Mouse (Mus musculus) heart, postnatal 0 days (tissue): ENCODE results near the gene Nav2. TPM values are rescaled to one million over a fixed set of nuclear protein-coding genes. Genes with fewer than 3 reads are reported as not detected.

ENCODE experiments used
- ATAC-seq: fragments of 200-750 bp; cut with Nextera tagmentation; 2 replicates; pipeline ENCODE4 v1.8.0; 2017; ENCODE audit warnings: low read depth, moderate number of reproducible peaks, moderate library complexity; ENCODE audit not compliant: insufficient read depth
- DNase-seq: peaks from one replicate; pipeline ENCODE4 v3.0.0-alpha.2; 2016; ENCODE audit warnings: low spot score
- H3K27ac ChIP-seq: fragments of 300-500 bp; sonication (generic); 2 replicates; pipeline ENCODE4 v1.5.1; 2014; ENCODE audit warnings: low read depth, mild to moderate bottlenecking
- H3K27me3 ChIP-seq: fragments of 300-500 bp; sonication (generic); 2 replicates; pipeline ENCODE4 v1.6.1; 2014; ENCODE audit warnings: low read length, mixed read lengths; ENCODE audit not compliant: control insufficient read depth, insufficient read depth
- H3K36me3 ChIP-seq: fragments of 300-500 bp; sonication (generic); replicated peaks from 2 replicates; pipeline ENCODE4 v1.6.1; 2014; ENCODE audit warnings: low read length, mixed read lengths; ENCODE audit not compliant: control insufficient read depth, insufficient read depth
- H3K4me1 ChIP-seq: fragments of 300-500 bp; sonication (generic); 2 replicates; pipeline ENCODE4 v1.6.1; 2014; ENCODE audit warnings: antibody characterized with exemption; ENCODE audit not compliant: control insufficient read depth, insufficient read depth
- H3K4me2 ChIP-seq: fragments of 300-500 bp; sonication (generic); 2 replicates; pipeline ENCODE4 v1.6.1; 2014; ENCODE audit warnings: low read depth, mild to moderate bottlenecking, low read length, moderate library complexity
- H3K4me3 ChIP-seq: fragments of 300-500 bp; sonication (generic); 2 replicates; pipeline ENCODE4 v1.5.1; 2014; ENCODE audit warnings: low read depth, low read length
- H3K9ac ChIP-seq: fragments of 300-500 bp; sonication (generic); replicated peaks from 2 replicates; pipeline ENCODE4 v1.6.1; 2014; ENCODE audit warnings: low read depth, low read length, mixed read lengths
- H3K9me3 ChIP-seq: fragments of 300-500 bp; sonication (generic); replicated peaks from 2 replicates; pipeline ENCODE4 v1.6.1; 2016; ENCODE audit warnings: low read length; ENCODE audit not compliant: control insufficient read depth
- CTCF ChIP-seq: IDR thresholded peaks from 2 replicates; pipeline ENCODE4 v1.5.1; 2016; ENCODE audit warnings: antibody characterized with exemption, control low read depth, low read depth
- EP300 ChIP-seq: IDR thresholded peaks from 2 replicates; pipeline ENCODE4 v1.6.1; 2016; ENCODE audit warnings: antibody characterized with exemption, low read depth
- WGBS: fragments of 180-500 bp; shearing (Covaris S2); extraction: QIAGEN DNeasy Blood & Tissue Kit; methylation state at CpG from one replicate; pipeline ENCODE4 v1.1.7; 2014; 5-methylcytosine and 5-hydroxymethylcytosine counted together
- polyA plus RNA-seq: library from polyadenylated mRNA; unstranded; fragments of >200 nt; fragmentation: Nextera tagmentation; extraction: Ambion mirVana; gene quantifications from 2 replicates; pipeline ENCODE4 v1.2.1, GENCODE M21; 2015
- total RNA-seq: library from RNA; depleted of rRNA; stranded (reverse); fragments of >200 nt; gene quantifications from 2 replicates; pipeline ENCODE4 v1.2.3, GENCODE M21; 2014; ENCODE audit warnings: low replicate concordance

Nav2 gene
- total and polyA plus RNA-seq, 2 experiments from 2014 or later: 22.8 to 77.9 TPM

- peak overlapping the region; percentile 49 for H3K27ac ChIP-seq
- ATAC-seq: no peak
- no peaks in the 10 kb centered on the region for H3K9me3 ChIP-seq
- no peak overlapping the region for H3K9ac ChIP-seq
- no peaks in the 10 kb centered on the region for H3K27me3 ChIP-seq
- no peak for TF ChIP-seq EP300
- no peak for TF ChIP-seq CTCF
- H3K4me1 ChIP-seq: peaks cover 8% of the 10 kb centered on the region; the same call in 1 of the 2 replicates
- WGBS: 78% methylated on average over 14 of the region's 14 CpGs
- no peak overlapping the region for H3K4me2 ChIP-seq
- H3K4me3 ChIP-seq: no peak overlapping the region
- peaks cover 72% of the 10 kb centered on the region for H3K36me3 ChIP-seq
- DNase-seq: no peak
These were observed 33.4 kb upstream of the Nav2 start for GRCm38 (mm10) chr7:48875096-48875495.

- H3K9me3 ChIP-seq: no peaks in the 10 kb centered on the region
- no peak for TF ChIP-seq EP300
- TF ChIP-seq CTCF: peak; percentile 76
- WGBS: 55% methylated on average over 4 of the region's 4 CpGs
- no peaks in the 10 kb centered on the region for H3K27me3 ChIP-seq
- no peak overlapping the region for H3K27ac ChIP-seq
- peaks cover 58% of the 10 kb centered on the region for H3K36me3 ChIP-seq
- no peak overlapping the region for H3K4me3 ChIP-seq
- peaks cover 12% of the 10 kb centered on the region for H3K4me1 ChIP-seq
- no peak overlapping the region for H3K4me2 ChIP-seq
- ATAC-seq: no peak
- no peak overlapping the region for H3K9ac ChIP-seq
- DNase-seq: peak; percentile 73
These were observed 32.0 kb upstream of the Nav2 start for GRCm38 (mm10) chr7:48876526-48876925.

- H3K4me3 ChIP-seq: no peak overlapping the region
- 81% methylated on average over 15 of the region's 15 CpGs for WGBS
- H3K36me3 ChIP-seq: peaks cover 44% of the 10 kb centered on the region
- no peak overlapping the region for H3K4me2 ChIP-seq
- no peak for DNase-seq
- H3K27ac ChIP-seq: no peak overlapping the region
- H3K9me3 ChIP-seq: no peaks in the 10 kb centered on the region
- H3K4me1 ChIP-seq: peaks cover 16% of the 10 kb centered on the region
- TF ChIP-seq CTCF (no peak), EP300 (no peak)
- no peaks in the 10 kb centered on the region for H3K27me3 ChIP-seq
- no peak for ATAC-seq
- H3K9ac ChIP-seq: no peak overlapping the region
These were observed 30.6 kb upstream of the Nav2 start for GRCm38 (mm10) chr7:48877786-48878390.

DNA sequence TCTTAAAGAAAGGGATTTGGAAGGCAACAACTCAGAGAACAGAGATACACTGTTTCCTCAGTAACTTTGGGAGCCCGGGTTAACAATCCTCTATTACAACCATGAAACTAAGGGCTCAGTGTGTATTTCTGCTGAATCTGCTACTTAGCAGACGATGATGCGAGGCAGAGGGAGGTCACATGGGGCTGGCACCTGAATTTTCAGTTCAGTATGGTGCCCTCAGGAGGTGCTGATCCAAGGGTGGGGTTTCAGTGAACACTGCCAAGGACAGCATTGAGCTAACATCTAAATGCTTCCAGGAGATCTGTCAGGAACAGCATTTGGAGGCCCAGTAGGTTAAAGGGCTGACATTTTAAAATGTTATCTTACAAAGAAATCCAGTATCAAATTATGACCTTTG, 28.9 kb upstream of the Nav2 start:
- Histone ChIP-seq H3K9me3 (no peaks in the 10 kb centered on the region), H3K4me2 (peak overlapping the region; percentile 50), H3K36me3 (peaks cover 29% of the 10 kb centered on the region), H3K27me3 (no peaks in the 10 kb centered on the region), H3K9ac (no peak overlapping the region), H3K4me1 (peaks cover 16% of the 10 kb centered on the region), H3K4me3 (peak overlapping the region; percentile 17), H3K27ac (no peak overlapping the region)
- TF ChIP-seq EP300: no peak
- no peak for TF ChIP-seq CTCF
- WGBS: 53% methylated on average over 3 of the region's 3 CpGs
- ATAC-seq (no peak), DNase-seq (no peak)

DNA sequence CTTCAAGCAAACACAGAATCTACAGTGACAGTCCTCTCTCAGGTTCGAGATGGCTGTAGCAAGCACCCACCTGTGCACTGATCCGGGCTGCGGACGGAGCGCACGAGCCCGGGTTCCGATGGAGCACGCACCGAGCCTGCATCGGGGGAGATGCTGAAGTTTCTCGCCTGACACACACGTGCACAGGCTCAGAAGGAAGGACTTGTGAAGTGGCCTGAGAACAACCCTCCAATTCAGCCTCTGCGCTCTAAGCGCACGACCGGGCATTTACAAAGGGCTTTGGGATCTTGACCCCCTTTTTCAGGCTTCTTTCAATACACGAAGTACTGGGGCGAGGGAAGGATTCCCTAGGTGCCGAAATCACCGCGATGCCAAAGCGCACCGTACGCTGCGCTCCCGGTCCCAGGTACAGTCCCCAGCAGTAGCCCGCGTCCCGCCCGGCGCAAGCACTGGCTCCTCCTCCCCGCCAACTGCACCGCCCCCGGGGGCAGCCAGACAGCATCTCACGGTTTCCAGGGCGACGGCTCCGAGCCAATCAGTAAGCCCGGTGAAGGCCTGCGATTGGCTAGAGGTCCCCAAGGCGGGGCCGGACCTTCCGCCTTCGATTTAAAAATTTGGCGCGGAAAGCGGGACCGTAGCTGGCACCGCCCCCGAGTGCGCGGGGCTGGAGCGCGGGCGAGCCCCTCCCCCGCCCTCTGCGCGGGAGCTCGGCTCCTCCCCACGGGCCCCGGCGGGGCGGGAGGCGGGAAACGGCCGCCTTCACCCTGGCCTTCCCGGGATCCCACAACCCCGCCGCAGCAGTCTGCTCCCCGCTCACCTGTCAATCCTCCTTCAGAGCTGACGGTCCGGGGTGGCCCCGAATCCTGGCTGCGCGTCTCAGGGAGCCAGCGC, 27.7 kb upstream of the Nav2 start:
- Histone ChIP-seq H3K36me3 (peaks cover 16% of the 10 kb centered on the region), H3K27me3 (no peaks in the 10 kb centered on the region), H3K9ac (peak overlapping the region; percentile 73), H3K4me1 (peaks cover 16% of the 10 kb centered on the region), H3K4me2 (peak overlapping the region; percentile 100), H3K4me3 (peak overlapping the region; percentile 97), H3K27ac (peak overlapping the region; percentile 69), H3K9me3 (no peaks in the 10 kb centered on the region)
- TF ChIP-seq EP300: no peak
- TF ChIP-seq CTCF: no peak
- DNase-seq: peak; percentile 97
- WGBS: under 1% methylated on average over 69 of the region's 77 CpGs
- peak; percentile 97 for ATAC-seq
